Mouse (Mus musculus) megakaryocyte, adult 5-6 weeks (primary cell): ENCODE data around the gene Ddhd1. TPM values are rescaled to one million over a fixed set of nuclear protein-coding genes. Genes with fewer than 3 reads are reported as not detected.

ENCODE experiments used
- total RNA-seq, 2 experiments: library from RNA; stranded (forward) in 1 of 2; stranded (reverse) in 1 of 2; fragments of 153-499, 151-499 nt in 1 of 2; fragments of 221-1000, 200-1000 nt in 1 of 2; gene quantifications; 2 replicates each; pipeline versions ENCODE4 v1.2.3 to v1.2.4; 2015 to 2017

Ddhd1 gene
- total RNA-seq, 2 experiments from 2014 or later: 34.0 to 46.5 TPM

Other genes with a start within 250 kb of the Ddhd1 start
- not detected in 2 replicates for gene Fermt2, start 128.0 kb downstream of the Ddhd1 start, total RNA-seq (2015)
- gene Fermt2, start 128.0 kb downstream of the Ddhd1 start, total RNA-seq (2017): not detected in 2 replicates